Mouse (Mus musculus) CH12.LX (cell line): ENCODE results near the gene Grin3b.

Source experiments
- CTCF ChIP-seq, 2 experiments: IDR thresholded peaks in 1 of 2; conservative IDR thresholded peaks in 1 of 2; 2 replicates each; pipeline ENCODE4 v1.5.1; 2011 to 2012; ENCODE audit warnings: low read depth in 2 of 2, low read length in 2 of 2, improper control_type of control experiment in 1 of 2, inconsistent platforms in 1 of 2, mild to moderate bottlenecking in 1 of 2, moderate library complexity in 1 of 2
- ELF1 ChIP-seq: IDR thresholded peaks from 2 replicates; pipeline ENCODE4 v1.6.1; 2014; ENCODE audit warnings: low read depth, mild to moderate bottlenecking, inconsistent platforms, low read length, improper control_type of control experiment
- ETS1 ChIP-seq: conservative IDR thresholded peaks from 2 replicates; pipeline ENCODE4 v1.6.1; 2012; ENCODE audit warnings: low read depth, mild to moderate bottlenecking, inconsistent platforms, low read length, improper control_type of control experiment, moderate library complexity
- HCFC1 ChIP-seq: IDR thresholded peaks from 2 replicates; pipeline ENCODE4 v1.6.1; 2012; ENCODE audit warnings: low read depth, mild to moderate bottlenecking, inconsistent platforms, low read length, improper control_type of control experiment
- MAFK ChIP-seq: IDR thresholded peaks from 2 replicates; pipeline ENCODE4 v1.6.1; 2011; ENCODE audit warnings: low read length, improper control_type of control experiment; ENCODE audit not compliant: insufficient replicate concordance
- MAX ChIP-seq: IDR thresholded peaks from 2 replicates; pipeline ENCODE4 v1.6.1; 2011; ENCODE audit warnings: low read length, improper control_type of control experiment
- NRF1 ChIP-seq: IDR thresholded peaks from 2 replicates; pipeline ENCODE4 v1.6.1; 2014; ENCODE audit warnings: low read depth, mild to moderate bottlenecking, inconsistent platforms, low read length, improper control_type of control experiment, moderate library complexity
- SIN3A ChIP-seq: IDR thresholded peaks from 2 replicates; pipeline ENCODE4 v1.6.1; 2012; ENCODE audit warnings: low read length, improper control_type of control experiment, inconsistent platforms
- TCF12 ChIP-seq: IDR thresholded peaks from 2 replicates; pipeline ENCODE4 v1.6.1; 2014; ENCODE audit warnings: low read depth, mild to moderate bottlenecking, inconsistent platforms, low read length, improper control_type of control experiment
- ZKSCAN1 ChIP-seq: IDR thresholded peaks from 2 replicates; pipeline ENCODE4 v1.6.1; 2012; ENCODE audit warnings: low read depth, inconsistent platforms, low read length, improper control_type of control experiment, borderline replicate concordance
- ZNF384 ChIP-seq: IDR thresholded peaks from 2 replicates; pipeline ENCODE4 v1.6.1; 2012; ENCODE audit warnings: low read depth, low read length, improper control_type of control experiment, inconsistent platforms

DNA sequence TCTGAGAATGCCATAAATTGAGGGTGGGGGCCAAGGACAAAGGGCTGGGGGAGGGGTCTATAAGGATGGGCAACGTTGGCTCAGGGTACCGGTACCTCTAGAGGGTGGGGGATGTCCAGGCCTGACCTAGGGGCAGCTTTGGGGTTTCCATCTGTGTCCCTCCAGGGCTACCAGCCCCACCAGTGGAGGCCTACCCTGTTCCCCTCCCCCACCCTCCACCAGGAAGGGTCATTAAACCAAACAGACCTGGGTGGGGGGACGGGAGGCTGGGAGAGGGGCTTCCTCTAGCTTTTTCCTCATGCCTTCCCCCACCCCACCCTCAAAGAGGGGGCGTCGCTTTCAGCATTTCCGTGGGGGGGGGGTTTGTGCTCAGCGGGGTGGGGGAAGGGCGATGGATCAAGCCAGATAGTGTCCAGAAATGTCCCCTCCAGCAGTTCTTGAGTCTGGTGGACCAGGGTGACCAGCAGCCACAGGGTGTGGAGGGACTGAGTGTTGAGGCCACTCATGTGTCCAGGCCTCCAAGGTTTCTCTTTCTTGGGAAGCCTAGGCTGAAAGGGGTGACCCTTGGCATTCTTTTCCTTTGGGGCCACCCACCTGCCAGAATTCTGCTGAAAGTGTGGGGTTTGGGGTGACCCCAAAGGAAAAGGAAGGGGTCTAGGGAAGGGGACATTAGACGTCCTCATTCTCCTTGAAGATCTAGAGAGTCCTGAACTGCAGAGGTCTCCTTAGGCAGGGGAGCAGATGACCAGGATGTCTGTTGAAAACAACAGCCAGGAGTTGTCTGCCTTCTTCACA, 41.4 kb upstream of the Grin3b start:
- TF ChIP-seq CTCF (conservative IDR thresholded peaks at IDR 0.05 in 1 of 2, IDR thresholded peaks at IDR 0.05 in 1 of 2; ENCODE audit: low read depth in 2 of 2, low read length in 2 of 2) (no peak), NRF1 (no peak), MAX (no peak), MAFK (no peak), ETS1 (no peak), TCF12 (no peak), ZNF384 (no peak), ZKSCAN1 (no peak), HCFC1 (no peak), ELF1 (no peak), SIN3A (peak; percentile 42; the same call in 1 of the 2 replicates)
